Mouse (Mus musculus): Measurements from ENCODE around the gene Anp32b.

GRCm38 (mm10) chr4:46493071-46493470 lies 42.4 kb downstream of the Anp32b start:
- TF ChIP-seq CTCF (IDR thresholded peaks at IDR 0.05; ENCODE audit: insufficient read depth, low read depth, low read length) (no peak), POLR2A (IDR thresholded peaks at IDR 0.05; ENCODE audit: insufficient read depth, low read depth, low read length) (no peak)
